In genomic region chr11:35152875-35153274, GRCm38 (mm10) we compare ENCODE assay signal across 21 mouse cellular contexts. TPM values are rescaled to one million over a fixed set of nuclear protein-coding genes. Genes with fewer than 3 reads are reported as not detected.
DNase-seq lines count a peak whose midpoint lies in the region; ATAC-seq and TF ChIP-seq lines count a peak whose summit lies in the region.
"Had no signal": no experiment of that assay in that cellular context is flagged by ENCODE, and none has a peak within 500 bp of the region (broad histone marks: within the 10 kb centered on the region; RNA-seq: fewer than 3 reads in every experiment).

No protein-coding gene starts in this region.

- H3K9ac ChIP-seq in embryonic facial prominence, embryonic 14.5 days (ENCODE audit: low read depth, low read length) = no peak overlapping the region
- H3K9ac ChIP-seq in kidney, embryonic 15.5 days = no peak overlapping the region
- no peak overlapping the region for H3K9ac ChIP-seq in midbrain, embryonic 14.5 days (replicated peaks; ENCODE audit: low read length)
- H3K9ac ChIP-seq: forebrain, embryonic 12.5 days; liver, embryonic 13.5 days; midbrain, embryonic 12.5 days had no signal

- TF ChIP-seq CTCF in gastrocnemius, adult 2 months (IDR thresholded peaks at IDR 0.05) = no peak
- TF ChIP-seq CTCF in thymus, adult 2 months (IDR thresholded peaks at IDR 0.05; ENCODE audit: borderline replicate concordance, control insufficient read depth, extremely low read depth, insufficient read depth, low read length, poor library complexity) = no peak

- no peak for TF ChIP-seq POLR2A in thymus, adult 2 months (IDR thresholded peaks at IDR 0.05; ENCODE audit: control insufficient read depth, extremely low read depth, insufficient read depth, low read length, poor library complexity)

- ATAC-seq in embryonic facial prominence, embryonic 14.5 days (ENCODE audit: low read depth) = no peak
- peak; percentile 41; the same call in 1 of the 2 replicates for ATAC-seq in kidney, embryonic 15.5 days (replicated peaks; ENCODE audit: low FRiP score)
- ATAC-seq in midbrain, embryonic 14.5 days (ENCODE audit: low FRiP score, low TSS enrichment) = no peak
- ATAC-seq in erythroblast, adult 5-6 weeks (replicated peaks; ENCODE audit: low FRiP score, poor library complexity, severe bottlenecking) = no peak
- ATAC-seq: hindbrain, postnatal 0 days; intestine, embryonic 16.5 days had no signal

- H3K27ac ChIP-seq in gastrocnemius, adult 2 months = peak overlapping the region; percentile 28; the same call in 1 of the 2 replicates
- H3K27ac ChIP-seq in brown adipose tissue, adult 24 weeks (replicated peaks; ENCODE audit: low read depth, low read length) = 0 out of 2 replicates have a peak overlapping the region, but pooled peaks have one; percentile 0
- peak overlapping the region; percentile 3; the same call in 1 of the 2 replicates for H3K27ac ChIP-seq in embryonic facial prominence, embryonic 14.5 days (replicated peaks; ENCODE audit: low read depth, low read length)
- no peak overlapping the region for H3K27ac ChIP-seq in kidney, embryonic 15.5 days
- H3K27ac ChIP-seq in midbrain, embryonic 14.5 days (replicated peaks; ENCODE audit: low read depth, low read length) = no peak overlapping the region
- H3K27ac ChIP-seq in thymus, adult 2 months (ENCODE audit: control insufficient read depth, insufficient read depth, low read length) = no peak overlapping the region
- H3K27ac ChIP-seq: forebrain, embryonic 12.5 days; hindbrain, postnatal 0 days; liver, embryonic 13.5 days; midbrain, embryonic 12.5 days had no signal

- no peaks in the 10 kb centered on the region for H3K27me3 ChIP-seq in embryonic facial prominence, embryonic 14.5 days (replicated peaks; ENCODE audit: control insufficient read depth, insufficient read depth, low read length)
- H3K27me3 ChIP-seq in kidney, embryonic 15.5 days = no peaks in the 10 kb centered on the region
- no peaks in the 10 kb centered on the region for H3K27me3 ChIP-seq in midbrain, embryonic 14.5 days (ENCODE audit: control insufficient read depth, insufficient read depth, low read length)
- no peaks in the 10 kb centered on the region for H3K27me3 ChIP-seq in thymus, adult 2 months (ENCODE audit: control insufficient read depth, insufficient read depth, low read length)
- H3K27me3 ChIP-seq: liver, embryonic 13.5 days had no signal

- no peak for DNase-seq in gastrocnemius, adult 2 months
- DNase-seq in gastrocnemius, postnatal 36 days = no peak
- DNase-seq in embryonic facial prominence, embryonic 14.5 days (ENCODE audit: low spot score) = no peak
- DNase-seq in midbrain, embryonic 14.5 days = no peak
- no peak for DNase-seq in thymus, adult 2 months
- DNase-seq: cerebellum, adult 18-20 months; cerebellum, postnatal 25 days; liver, embryonic 13.5 days; lung, adult 2 months; lung, postnatal 14 days; thymus, postnatal 25 days had no signal

- no peak overlapping the region for H3K4me3 ChIP-seq in gastrocnemius, adult 2 months
- no peak overlapping the region for H3K4me3 ChIP-seq in brown adipose tissue, adult 24 weeks (ENCODE audit: insufficient read depth, low read depth, low read length)
- H3K4me3 ChIP-seq in embryonic facial prominence, embryonic 14.5 days (ENCODE audit: low read depth, low read length) = no peak overlapping the region
- no peak overlapping the region for H3K4me3 ChIP-seq in kidney, embryonic 15.5 days (replicated peaks)
- no peak overlapping the region for H3K4me3 ChIP-seq in midbrain, embryonic 14.5 days (replicated peaks; ENCODE audit: low read depth, low read length)
- H3K4me3 ChIP-seq in thymus, adult 2 months (ENCODE audit: control insufficient read depth, insufficient read depth, low read length) = no peak overlapping the region
- H3K4me3 ChIP-seq: forebrain, embryonic 12.5 days; liver, embryonic 13.5 days; midbrain, embryonic 12.5 days had no signal

- no peaks in the 10 kb centered on the region for H3K9me3 ChIP-seq in embryonic facial prominence, embryonic 14.5 days (ENCODE audit: control insufficient read depth, low read length)
- H3K9me3 ChIP-seq in kidney, embryonic 15.5 days (replicated peaks) = no peaks in the 10 kb centered on the region
- H3K9me3 ChIP-seq in midbrain, embryonic 14.5 days (ENCODE audit: control insufficient read depth, low read length) = no peaks in the 10 kb centered on the region
- H3K9me3 ChIP-seq: forebrain, embryonic 12.5 days; liver, embryonic 13.5 days; midbrain, embryonic 12.5 days had no signal

- no peaks in the 10 kb centered on the region for H3K36me3 ChIP-seq in embryonic facial prominence, embryonic 14.5 days (ENCODE audit: control insufficient read depth, insufficient read depth, low read length)
- no peaks in the 10 kb centered on the region for H3K36me3 ChIP-seq in kidney, embryonic 15.5 days
- no peaks in the 10 kb centered on the region for H3K36me3 ChIP-seq in midbrain, embryonic 14.5 days (ENCODE audit: control insufficient read depth, insufficient read depth, low read length)
- H3K36me3 ChIP-seq in thymus, adult 2 months (ENCODE audit: control insufficient read depth, insufficient read depth, low read length) = no peaks in the 10 kb centered on the region
- H3K36me3 ChIP-seq: forebrain, embryonic 12.5 days; liver, embryonic 13.5 days; midbrain, embryonic 12.5 days had no signal

- intact Hi-C loops in gastrocnemius, adult 2 months (cut with DNase I) = no loop called here
- intact Hi-C loops in gastrocnemius, postnatal 36 days (cut with DNase I) = no loop called here

- WGBS in embryonic facial prominence, embryonic 14.5 days = 53% methylated on average over 2 of the region's 2 CpGs
- 39% methylated on average over 2 of the region's 2 CpGs for WGBS in kidney, embryonic 15.5 days
- WGBS in midbrain, embryonic 14.5 days = 43% methylated on average over 2 of the region's 2 CpGs
- WGBS in thymus, adult 2 months = 70% methylated on average over 2 of the region's 2 CpGs

- peaks cover 21% of the 10 kb centered on the region for H3K4me1 ChIP-seq in brown adipose tissue, adult 24 weeks (ENCODE audit: control insufficient read depth, insufficient read depth, insufficient read length, low read length)
- H3K4me1 ChIP-seq in embryonic facial prominence, embryonic 14.5 days (ENCODE audit: control insufficient read depth, insufficient read depth, low read length) = peaks cover 41% of the 10 kb centered on the region
- H3K4me1 ChIP-seq in kidney, embryonic 15.5 days = peaks cover 28% of the 10 kb centered on the region
- H3K4me1 ChIP-seq in midbrain, embryonic 14.5 days (ENCODE audit: control insufficient read depth, insufficient read depth, low read length) = peaks cover 6% of the 10 kb centered on the region; the same call in 1 of the 2 replicates
- no peaks in the 10 kb centered on the region for H3K4me1 ChIP-seq in thymus, adult 2 months (replicated peaks; ENCODE audit: control insufficient read depth, insufficient read depth, low read length)
- H3K4me1 ChIP-seq: liver, embryonic 13.5 days had no signal

- no peak overlapping the region for H3K4me2 ChIP-seq in embryonic facial prominence, embryonic 14.5 days (ENCODE audit: low read depth, low read length)
- H3K4me2 ChIP-seq in kidney, embryonic 15.5 days = no peak overlapping the region
- no peak overlapping the region for H3K4me2 ChIP-seq in midbrain, embryonic 14.5 days (ENCODE audit: low read length)
- H3K4me2 ChIP-seq: forebrain, embryonic 12.5 days; liver, embryonic 13.5 days; midbrain, embryonic 12.5 days had no signal

RNA-seq across cellular contexts. Expression of gene Slit3, which starts 31.9 kb away (rescaled TPM):
- 10 to 100 TPM in 1 of 2 experiments, 1 to 10 TPM in 1; 9.2 to 10.9 TPM for total RNA-seq in gastrocnemius, adult 2 months (2021)
- 1 to 10 TPM; 9.3 to 9.8 TPM for total RNA-seq in gastrocnemius, postnatal 36 days (2021)
- 7.4 and 11.3 TPM in 2 replicates for polyA plus RNA-seq in brown adipose tissue, adult 24 weeks (2012; ENCODE audit: insufficient read depth, insufficient read length, missing spikeins)
- 23.3 and 24.1 TPM in 2 replicates for polyA plus RNA-seq in embryonic facial prominence, embryonic 14.5 days (2014; fragmentation: Nextera tagmentation; extraction: Ambion mirVana)
- polyA plus RNA-seq in kidney, embryonic 15.5 days (2015; fragmentation: Nextera tagmentation; extraction: Ambion mirVana) = 13.6 and 14.9 TPM in 2 replicates
- polyA plus RNA-seq in midbrain, embryonic 14.5 days (2014; fragmentation: Nextera tagmentation; extraction: Ambion mirVana) = 3.5 and 4.7 TPM in 2 replicates
- not detected in 2 replicates for total RNA-seq in erythroblast, adult 5-6 weeks (2015; ENCODE audit: low replicate concordance)
- total RNA-seq in erythroblast, adult 5-6 weeks (2017; ENCODE audit: low replicate concordance) = 0.14 TPM in 1 of 2 replicates, not detected in the other
- polyA plus RNA-seq in thymus, adult 2 months (2012; rRNA removed) = 6.4 and 7.2 TPM in 2 replicates
- total RNA-seq: megakaryocyte progenitor cell, adult 5-6 weeks; MEL had no signal
- polyA plus RNA-seq: C2C12 had no signal

Comparison
In these comparisons a context has a peak if more than half of its experiments do, and no peak if none do; other contexts are left out.
1. H3K27ac ChIP-seq: peak in gastrocnemius, adult 2 months (single experiment), brown adipose tissue, adult 24 weeks (single experiment) and embryonic facial prominence, embryonic 14.5 days (single experiment); none in kidney, embryonic 15.5 days (single experiment), midbrain, embryonic 14.5 days (single experiment) and thymus, adult 2 months (single experiment).